Mouse (Mus musculus): Measurements from ENCODE around the gene Plxnc1.

DNA sequence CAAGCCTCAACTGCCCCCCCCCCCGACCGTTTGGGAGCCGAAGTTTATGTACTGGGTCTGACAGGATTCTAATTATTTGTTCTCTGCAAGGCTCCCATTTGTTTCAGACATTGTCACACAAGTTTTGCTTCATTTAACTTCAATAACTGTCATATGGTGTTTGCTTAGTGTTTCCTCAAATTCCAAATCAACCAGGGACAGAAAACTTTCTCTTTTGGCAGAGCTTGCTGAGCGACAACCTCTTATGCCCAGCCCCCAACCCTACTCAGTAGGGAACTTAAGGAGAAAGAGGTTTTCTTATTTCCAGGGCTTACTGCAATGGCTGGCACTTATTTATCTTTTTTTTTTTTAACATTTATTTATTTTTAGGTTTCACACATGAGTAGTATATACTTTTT lies 30.5 kb upstream of the Plxnc1 start:
- TF ChIP-seq CHD2 (IDR thresholded peaks at IDR 0.05; ENCODE audit: low read depth, low read length) (no peak), ZC3H11A (IDR thresholded peaks at IDR 0.05; ENCODE audit: borderline replicate concordance, low read depth, low read length) (no peak), ZNF384 (IDR thresholded peaks at IDR 0.05; ENCODE audit: low read depth, low read length) (no peak)
